Mouse (Mus musculus) CH12.LX (cell line): ENCODE data around the gene Eif4g3. TPM values are rescaled to one million over a fixed set of nuclear protein-coding genes. Genes with fewer than 3 reads are reported as not detected.

Source experiments
- DNase-seq: peaks from one replicate; pipeline ENCODE4 v3.0.0-alpha.2; 2013; ENCODE audit errors: extremely low read depth
- H3K27ac ChIP-seq: 2 replicates; pipeline ENCODE4 v1.5.1; 2012; ENCODE audit warnings: low read depth, mild to moderate bottlenecking, control low read depth, moderate library complexity; ENCODE audit not compliant: insufficient read depth
- H3K27me3 ChIP-seq: replicated peaks from 2 replicates; pipeline ENCODE3; 2012; ENCODE audit warnings: inconsistent platforms
- H3K36me3 ChIP-seq, 2 experiments: replicated peaks in 1 of 2; 2 replicates each; pipeline versions ENCODE3 to v1.6.1; 2012; ENCODE audit warnings: inconsistent platforms in 1 of 2, low read length in 1 of 2, mild to moderate bottlenecking in 1 of 2, mixed read lengths in 1 of 2, moderate library complexity in 1 of 2; ENCODE audit not compliant: control insufficient read depth in 1 of 2, insufficient read depth in 1 of 2
- H3K4me1 ChIP-seq, 2 experiments: 2 replicates each; pipeline ENCODE4 v1.6.1; 2012; ENCODE audit warnings: inconsistent platforms in 1 of 2, moderate library complexity in 1 of 2; ENCODE audit not compliant: insufficient read depth in 2 of 2, control insufficient read depth in 1 of 2
- H3K4me2 ChIP-seq: 2 replicates; pipeline ENCODE4 v1.6.1; 2012; ENCODE audit warnings: low read depth, mild to moderate bottlenecking, control low read depth; ENCODE audit not compliant: poor library complexity, insufficient read depth, severe bottlenecking
- H3K4me3 ChIP-seq, 3 experiments: fragments of 150-350 bp in 1 of 3; sonication (generic) in 1 of 3; replicated peaks in 1 of 3; 2 replicates each; pipeline versions ENCODE3 to v1.5.1; 2011 to 2012; ENCODE audit warnings: low read depth in 2 of 3, low read length in 2 of 3, mild to moderate bottlenecking in 2 of 3, moderate library complexity in 2 of 3, control low read depth in 1 of 3, improper control_type of control experiment in 1 of 3, inconsistent platforms in 1 of 3, mixed read lengths in 1 of 3; ENCODE audit not compliant: poor library complexity in 1 of 3
- H3K79me2 ChIP-seq: replicated peaks from 2 replicates; pipeline ENCODE4 v1.6.1; 2012; ENCODE audit warnings: mild to moderate bottlenecking, moderate library complexity; ENCODE audit not compliant: control insufficient read depth, poor library complexity, insufficient read depth, severe bottlenecking; ENCODE audit errors: extremely low read depth
- H3K9ac ChIP-seq: 2 replicates; pipeline ENCODE4 v1.6.1; 2012; ENCODE audit warnings: low read depth, mild to moderate bottlenecking, control low read depth, moderate library complexity; ENCODE audit not compliant: insufficient read depth
- H3K9me3 ChIP-seq: replicated peaks from 2 replicates; pipeline ENCODE3; 2012; ENCODE audit warnings: low read length, inconsistent platforms, mixed read lengths
- BHLHE40 ChIP-seq: IDR thresholded peaks from 2 replicates; pipeline ENCODE4 v1.6.1; 2011; ENCODE audit warnings: mild to moderate bottlenecking, low read depth, low read length, improper control_type of control experiment
- CHD1 ChIP-seq: IDR thresholded peaks from 2 replicates; pipeline ENCODE4 v1.6.1; 2012; ENCODE audit warnings: low read depth, low read length, improper control_type of control experiment, inconsistent platforms
- E2F4 ChIP-seq: IDR thresholded peaks from 2 replicates; pipeline ENCODE4 v1.6.1; 2011; ENCODE audit warnings: low read depth, low read length, improper control_type of control experiment; ENCODE audit not compliant: insufficient replicate concordance
- EP300 ChIP-seq: IDR thresholded peaks from 2 replicates; pipeline ENCODE4 v1.6.1; 2011; ENCODE audit warnings: low read length, improper control_type of control experiment
- ETS1 ChIP-seq: conservative IDR thresholded peaks from 2 replicates; pipeline ENCODE4 v1.6.1; 2012; ENCODE audit warnings: low read depth, mild to moderate bottlenecking, inconsistent platforms, low read length, improper control_type of control experiment, moderate library complexity
- HCFC1 ChIP-seq: IDR thresholded peaks from 2 replicates; pipeline ENCODE4 v1.6.1; 2012; ENCODE audit warnings: low read depth, mild to moderate bottlenecking, inconsistent platforms, low read length, improper control_type of control experiment
- JUND ChIP-seq: conservative IDR thresholded peaks from 2 replicates; pipeline ENCODE4 v1.6.1; 2011; ENCODE audit warnings: low read depth, low read length, improper control_type of control experiment
- MAFK ChIP-seq: IDR thresholded peaks from 2 replicates; pipeline ENCODE4 v1.6.1; 2011; ENCODE audit warnings: low read length, improper control_type of control experiment; ENCODE audit not compliant: insufficient replicate concordance
- MAZ ChIP-seq: IDR thresholded peaks from 2 replicates; pipeline ENCODE4 v1.6.1; 2012; ENCODE audit warnings: low read depth, mild to moderate bottlenecking, inconsistent platforms, low read length, improper control_type of control experiment, moderate library complexity
- MEF2A ChIP-seq: IDR thresholded peaks from 2 replicates; pipeline ENCODE4 v1.6.1; 2014; ENCODE audit warnings: low read depth, mild to moderate bottlenecking, inconsistent platforms, low read length, improper control_type of control experiment, borderline replicate concordance
- MXI1 ChIP-seq: IDR thresholded peaks from 2 replicates; pipeline ENCODE4 v1.6.1; 2011; ENCODE audit warnings: mild to moderate bottlenecking, low read depth, low read length, improper control_type of control experiment
- NELFE ChIP-seq: IDR thresholded peaks from 2 replicates; pipeline ENCODE4 v1.6.1; 2011; ENCODE audit warnings: low read depth, low read length, improper control_type of control experiment
- NRF1 ChIP-seq: IDR thresholded peaks from 2 replicates; pipeline ENCODE4 v1.6.1; 2014; ENCODE audit warnings: low read depth, mild to moderate bottlenecking, inconsistent platforms, low read length, improper control_type of control experiment, moderate library complexity
- POLR2AphosphoS2 ChIP-seq: IDR thresholded peaks from 2 replicates; pipeline ENCODE4 v1.6.1; 2011; ENCODE audit warnings: low read depth, low read length, improper control_type of control experiment
- RCOR1 ChIP-seq: conservative IDR thresholded peaks from 2 replicates; pipeline ENCODE4 v1.6.1; 2012; ENCODE audit warnings: low read depth, mild to moderate bottlenecking, inconsistent platforms, low read length, improper control_type of control experiment
- SIN3A ChIP-seq: IDR thresholded peaks from 2 replicates; pipeline ENCODE4 v1.6.1; 2012; ENCODE audit warnings: low read length, improper control_type of control experiment, inconsistent platforms
- UBTF ChIP-seq: IDR thresholded peaks from 2 replicates; pipeline ENCODE4 v1.6.1; 2012; ENCODE audit warnings: low read depth, mild to moderate bottlenecking, inconsistent platforms, low read length, improper control_type of control experiment, moderate library complexity
- USF2 ChIP-seq: conservative IDR thresholded peaks from 2 replicates; pipeline ENCODE4 v1.6.1; 2011; ENCODE audit warnings: low read depth, low read length, improper control_type of control experiment
- ZC3H11A ChIP-seq: IDR thresholded peaks from 2 replicates; pipeline ENCODE4 v1.6.1; 2012; ENCODE audit warnings: low read depth, mild to moderate bottlenecking, inconsistent platforms, low read length, improper control_type of control experiment
- ZKSCAN1 ChIP-seq: IDR thresholded peaks from 2 replicates; pipeline ENCODE4 v1.6.1; 2012; ENCODE audit warnings: low read depth, inconsistent platforms, low read length, improper control_type of control experiment, borderline replicate concordance
- ZMIZ1 ChIP-seq: IDR thresholded peaks from 2 replicates; pipeline ENCODE4 v1.6.1; 2012; ENCODE audit warnings: low read depth, mild to moderate bottlenecking, inconsistent platforms, low read length, improper control_type of control experiment
- ZNF384 ChIP-seq: IDR thresholded peaks from 2 replicates; pipeline ENCODE4 v1.6.1; 2012; ENCODE audit warnings: low read depth, low read length, improper control_type of control experiment, inconsistent platforms
- dilution Hi-C: fragments of 300-500 bp; cut with MboI; formaldehyde crosslinking; loops from 2 replicates; pipeline ENCODE4 v1.14.3; 2020; ENCODE audit warnings: low sequenced_read_pairs; ENCODE audit not compliant: extremely low pct_unique_long_range_greater_than_20kb, extremely low pct_ligation_motif_present
- in situ Hi-C: fragments of 300-500 bp; cut with MboI; formaldehyde crosslinking; loops from 3 replicates; pipeline ENCODE4 v1.14.3; 2019; ENCODE audit warnings: low sequenced_read_pairs, low pct_ligation_motif_present, low pct_unique_long_range_greater_than_20kb, mixed read lengths
- polyA plus RNA-seq: library from polyadenylated mRNA; unstranded; fragments of >175 nt; gene quantifications from 2 replicates; pipeline ENCODE4 v1.2.1, GENCODE M21; 2012; ENCODE audit warnings: low read depth; ENCODE audit not compliant: insufficient read length
- total RNA-seq, 2 experiments: library from RNA; depleted of rRNA; stranded (reverse); fragments of 300-350 nt in 1 of 2; fragments of >200 nt in 1 of 2; gene quantifications; 2 replicates each; pipeline ENCODE4 v1.2.3; 2012 to 2014

Gene Eif4g3
- total and polyA plus RNA-seq, 3 experiments = 10.8 to 47.2 (median 24.0) TPM

GRCm38 (mm10) chr4:138138219-138138618 is 145.4 kb downstream of the Eif4g3 start:
- H3K9me3 ChIP-seq = no peaks in the 10 kb centered on the region
- no peak overlapping the region for H3K27ac ChIP-seq
- TF ChIP-seq ETS1 (no peak), ZC3H11A (no peak)
- H3K79me2 ChIP-seq = no peaks in the 10 kb centered on the region
- peaks cover 0 to 5% of the 10 kb centered on the region in 2 experiments; a peak in 2 of 4 replicates for H3K4me1 ChIP-seq
- dilution Hi-C loops = no loop called here
- H3K27me3 ChIP-seq = no peaks in the 10 kb centered on the region
- no peak overlapping the region for H3K9ac ChIP-seq
- no peak for DNase-seq
- in situ Hi-C loops = no loop called here
- no peak overlapping the region for H3K4me2 ChIP-seq
- H3K36me3 ChIP-seq = peaks cover 27 to 82% of the 10 kb centered on the region in 2 experiments
- no peak overlapping the region for H3K4me3 ChIP-seq

DNA sequence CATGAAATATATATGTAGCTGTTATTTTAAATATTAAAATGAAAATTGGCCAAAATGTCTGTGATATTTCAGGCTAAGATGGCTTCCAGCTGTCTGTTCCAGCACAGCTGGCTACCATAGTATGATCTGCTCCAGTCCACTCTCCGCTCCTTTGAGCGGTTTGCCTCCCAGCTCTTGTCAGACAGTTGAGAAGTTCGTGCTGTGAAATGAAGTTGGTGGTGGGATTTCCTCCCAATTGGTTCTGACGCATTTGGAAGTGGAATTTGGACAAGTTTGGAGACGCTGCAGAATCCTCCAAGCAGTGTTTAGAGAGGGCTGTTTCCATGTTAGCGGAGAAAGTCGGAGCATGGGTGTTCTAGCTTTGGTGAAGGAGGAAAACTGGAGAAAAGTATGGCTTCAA is 148.5 kb downstream of the Eif4g3 start:
- in situ Hi-C loops = no loop called here
- Histone ChIP-seq H3K4me3 (no peak overlapping the region), H3K27me3 (no peaks in the 10 kb centered on the region), H3K79me2 (no peaks in the 10 kb centered on the region), H3K4me2 (no peak overlapping the region), H3K9ac (no peak overlapping the region), H3K9me3 (no peaks in the 10 kb centered on the region), H3K4me1 (peaks cover 0 to 5% of the 10 kb centered on the region in 2 experiments; a peak in 2 of 4 replicates), H3K27ac (no peak overlapping the region), H3K36me3 (peaks cover 12 to 82% of the 10 kb centered on the region in 2 experiments)
- no peak for DNase-seq
- TF ChIP-seq SIN3A (no peak), BHLHE40 (no peak), ZC3H11A (no peak), ETS1 (no peak), CHD1 (no peak), RCOR1 (no peak), ZMIZ1 (no peak), MAZ (no peak), NRF1 (no peak), EP300 (no peak), JUND (no peak), NELFE (no peak), MEF2A (no peak), E2F4 (no peak)
- dilution Hi-C loops = no loop called here

DNA sequence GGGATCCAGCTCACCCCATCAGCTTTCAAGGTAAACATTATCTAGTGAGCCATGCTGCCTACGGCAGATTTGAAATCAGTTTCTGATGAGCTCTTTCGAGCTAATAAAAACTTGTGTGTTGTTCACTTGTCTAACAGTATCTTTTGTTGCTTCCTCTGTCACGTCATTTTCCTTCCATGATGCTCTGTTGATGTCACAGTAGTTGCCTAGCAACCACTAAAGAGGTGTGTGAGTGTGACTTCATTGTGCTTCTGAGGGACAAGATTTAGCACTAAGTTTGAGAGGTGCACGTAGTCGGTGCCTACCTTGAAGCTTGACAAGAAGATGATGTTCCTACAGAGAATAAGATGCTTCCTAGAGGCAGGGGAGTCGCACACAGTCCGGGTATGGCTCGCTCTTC is 154.4 kb downstream of the Eif4g3 start:
- Histone ChIP-seq H3K4me1 (peaks cover 0 to 1% of the 10 kb centered on the region in 2 experiments; a peak in 2 of 4 replicates), H3K4me3 (no peak overlapping the region), H3K4me2 (no peak overlapping the region), H3K27ac (no peak overlapping the region), H3K9ac (no peak overlapping the region), H3K9me3 (no peaks in the 10 kb centered on the region), H3K79me2 (no peaks in the 10 kb centered on the region; the same call in 1 of the 2 replicates)
- no peak for DNase-seq
- dilution Hi-C loops (no loop called here), in situ Hi-C loops (no loop called here)
- no peak for TF ChIP-seq RCOR1
- no peak for TF ChIP-seq MAFK
- no peak for TF ChIP-seq ZNF384
- no peak for TF ChIP-seq NRF1
- TF ChIP-seq UBTF = no peak
- no peak for TF ChIP-seq MXI1
- TF ChIP-seq USF2 = no peak
- no peak for TF ChIP-seq BHLHE40
- TF ChIP-seq ZKSCAN1 = no peak
- no peak for TF ChIP-seq POLR2AphosphoS2
- TF ChIP-seq HCFC1 = no peak
- TF ChIP-seq, all 38 proteins: peak for 0
- Histone ChIP-seq H3K27me3 (no peaks in the 10 kb centered on the region), H3K36me3 (peaks cover 19 to 85% of the 10 kb centered on the region in 2 experiments)
